Mouse (Mus musculus): ENCODE data around the gene Mylk3. TPM values are rescaled to one million over a fixed set of nuclear protein-coding genes. Genes with fewer than 3 reads are reported as not detected.
A peak's percentile ranks its signal among the peaks of the same experiment; 100 is the strongest.

Gene Mylk3
- polyA plus RNA-seq, 3 experiments from 2014 or later = not detected

DNA sequence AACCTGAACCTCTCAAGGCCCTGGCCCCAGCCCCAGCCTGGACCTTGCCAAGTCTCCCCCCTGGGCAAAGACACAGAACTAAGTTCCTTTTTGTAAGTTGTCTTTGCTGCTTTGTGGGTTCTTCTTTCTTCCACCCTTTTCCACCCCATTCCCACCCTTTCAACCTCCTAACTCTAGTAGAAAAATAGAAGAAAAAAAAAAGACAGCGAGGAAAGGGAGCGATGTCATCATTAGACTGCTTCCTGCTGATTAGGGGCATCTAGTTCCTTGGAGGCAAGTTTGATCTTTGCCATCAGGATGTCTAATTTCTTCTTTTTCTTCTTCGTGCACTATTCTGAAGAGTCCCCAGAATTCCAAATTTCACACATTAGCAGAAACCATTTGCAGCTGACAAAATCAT is 73.1 kb downstream of the Mylk3 start:
- ATAC-seq = no peak

DNA sequence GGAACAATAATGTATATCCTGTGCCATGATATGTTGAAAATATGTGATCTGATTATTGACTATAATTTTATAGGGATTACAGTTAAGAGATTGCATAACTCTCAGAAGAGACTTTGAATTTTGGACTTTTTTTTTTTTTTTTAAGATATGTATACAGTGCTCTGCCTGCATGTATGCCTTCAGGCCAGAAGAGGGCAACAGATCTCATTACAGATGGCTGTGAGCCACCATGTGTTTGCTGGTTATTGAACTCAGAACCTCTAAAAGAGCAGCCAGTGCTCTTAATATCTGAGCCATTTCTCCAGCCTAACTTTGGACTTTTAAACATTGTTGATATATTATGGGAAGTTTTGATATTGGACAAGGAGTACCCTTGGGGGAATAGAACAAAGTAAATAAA is 74.4 kb downstream of the Mylk3 start:
- no peak for ATAC-seq

DNA sequence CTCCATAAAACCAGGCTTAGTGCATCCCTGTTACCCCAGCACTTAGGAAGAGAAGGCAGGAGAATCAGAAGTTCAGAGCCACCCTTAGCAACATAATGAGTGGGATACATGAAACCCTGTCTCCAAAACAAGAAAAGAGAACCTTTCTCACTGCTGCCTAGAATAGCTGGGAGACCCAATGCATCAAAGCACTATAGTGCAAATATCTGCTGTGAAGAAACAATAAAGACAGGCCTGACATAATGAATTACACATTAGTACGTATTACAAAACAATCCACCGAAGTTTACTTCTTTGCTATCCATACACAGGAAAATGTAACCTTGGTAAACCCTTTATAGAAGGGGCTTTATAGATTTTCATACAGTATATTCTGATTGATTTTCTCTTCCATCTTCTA is 77.6 kb downstream of the Mylk3 start:
- ATAC-seq = no peak

DNA sequence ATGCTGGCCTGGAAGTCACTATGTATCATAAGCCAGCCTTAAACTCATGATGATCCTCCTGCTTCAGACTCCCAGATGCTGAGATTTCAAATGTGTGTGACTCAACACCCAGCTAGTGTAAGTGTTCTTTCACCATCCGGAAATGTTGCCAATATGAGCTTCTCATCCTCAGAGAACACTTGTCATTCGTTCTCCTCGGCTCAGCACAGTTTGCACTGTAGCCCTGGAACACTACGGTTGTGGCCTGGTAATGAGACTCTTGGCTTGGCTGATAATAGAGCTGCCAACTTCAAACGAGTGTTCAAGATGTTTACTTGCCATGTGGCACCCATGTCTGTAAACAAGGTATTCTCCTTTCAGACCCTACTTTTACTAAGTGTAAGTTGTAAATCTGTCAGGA is 82.6 kb downstream of the Mylk3 start:
- no peak for ATAC-seq

DNA sequence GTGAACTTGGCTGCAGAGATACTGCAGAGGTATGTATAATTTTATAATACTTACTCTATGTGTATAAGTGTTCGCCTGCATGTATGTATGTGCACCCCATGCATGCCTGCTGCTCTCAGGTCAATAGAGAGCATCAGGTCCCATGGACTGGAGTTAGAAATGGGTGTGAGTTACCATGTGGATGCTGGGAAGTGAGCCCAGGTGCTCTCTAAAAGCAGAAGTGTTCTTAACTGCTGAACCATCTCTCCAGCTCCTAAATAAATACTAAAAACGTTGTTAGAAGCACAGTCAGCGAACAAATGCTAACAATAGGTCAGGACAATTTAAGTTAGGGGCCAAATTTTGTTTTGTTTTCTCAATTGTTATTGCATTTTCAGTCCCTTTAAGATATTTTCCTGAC is 83.2 kb downstream of the Mylk3 start:
- ATAC-seq = no peak

DNA sequence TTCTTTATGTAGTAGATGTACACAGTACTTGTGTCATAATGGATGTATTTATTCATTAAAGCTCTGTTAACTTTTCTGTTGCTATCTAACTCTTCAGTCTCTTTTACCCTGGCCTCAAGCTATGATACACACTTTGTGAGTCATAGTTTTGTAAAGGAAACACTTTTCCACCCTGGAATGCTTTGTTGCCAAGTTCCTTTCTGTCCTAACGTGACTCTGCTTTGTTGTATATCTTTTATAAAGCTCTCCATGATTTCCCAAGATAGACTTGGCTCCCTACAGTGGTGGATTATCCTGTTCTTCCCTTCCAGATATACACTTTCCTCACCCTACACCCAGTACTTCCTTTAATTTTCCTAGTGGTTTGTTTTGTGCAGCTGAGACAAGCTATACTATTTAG is 84.2 kb downstream of the Mylk3 start:
- ATAC-seq = no peak

DNA sequence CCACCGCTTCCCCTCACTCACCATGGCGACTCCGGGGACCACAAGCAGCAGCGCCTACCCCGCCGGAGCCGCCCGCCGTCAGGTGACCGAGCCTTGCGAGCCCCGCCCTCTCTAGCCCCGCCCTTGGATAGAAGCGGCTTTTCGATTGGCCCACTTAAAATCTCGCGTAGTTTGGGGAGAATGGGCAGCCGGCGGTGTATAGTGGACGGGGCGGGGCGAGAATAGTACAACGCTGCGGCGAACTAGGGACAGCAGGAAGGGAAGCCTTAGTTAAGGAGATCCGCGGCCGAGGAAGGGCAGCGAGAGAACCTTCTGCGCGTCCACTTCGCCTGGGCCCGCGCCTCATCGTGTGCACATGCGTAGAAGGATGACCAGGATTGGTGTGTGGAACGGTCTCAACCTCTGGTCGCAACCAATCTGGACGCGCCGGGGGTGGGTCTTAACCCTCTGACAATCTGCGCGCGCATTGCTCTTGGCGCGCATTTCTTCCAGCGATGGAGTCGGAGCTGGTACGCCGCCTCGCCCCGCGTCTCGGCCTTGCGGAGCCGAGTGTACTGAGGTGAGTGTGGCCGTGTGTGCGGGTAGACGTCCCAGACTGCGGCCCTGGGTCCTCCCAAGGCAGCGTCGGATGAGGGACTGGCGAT is 86.6 kb downstream of the Mylk3 start, which contains the start of the genes Orc6 and Vps35:
TSS of gene Orc6 (plus strand) at position 199 of the 644 bp plus-strand sequence.
TSS of gene Vps35 (minus strand) at position 369 of the 644 bp plus-strand sequence.
- ATAC-seq = peak; percentile 94

DNA sequence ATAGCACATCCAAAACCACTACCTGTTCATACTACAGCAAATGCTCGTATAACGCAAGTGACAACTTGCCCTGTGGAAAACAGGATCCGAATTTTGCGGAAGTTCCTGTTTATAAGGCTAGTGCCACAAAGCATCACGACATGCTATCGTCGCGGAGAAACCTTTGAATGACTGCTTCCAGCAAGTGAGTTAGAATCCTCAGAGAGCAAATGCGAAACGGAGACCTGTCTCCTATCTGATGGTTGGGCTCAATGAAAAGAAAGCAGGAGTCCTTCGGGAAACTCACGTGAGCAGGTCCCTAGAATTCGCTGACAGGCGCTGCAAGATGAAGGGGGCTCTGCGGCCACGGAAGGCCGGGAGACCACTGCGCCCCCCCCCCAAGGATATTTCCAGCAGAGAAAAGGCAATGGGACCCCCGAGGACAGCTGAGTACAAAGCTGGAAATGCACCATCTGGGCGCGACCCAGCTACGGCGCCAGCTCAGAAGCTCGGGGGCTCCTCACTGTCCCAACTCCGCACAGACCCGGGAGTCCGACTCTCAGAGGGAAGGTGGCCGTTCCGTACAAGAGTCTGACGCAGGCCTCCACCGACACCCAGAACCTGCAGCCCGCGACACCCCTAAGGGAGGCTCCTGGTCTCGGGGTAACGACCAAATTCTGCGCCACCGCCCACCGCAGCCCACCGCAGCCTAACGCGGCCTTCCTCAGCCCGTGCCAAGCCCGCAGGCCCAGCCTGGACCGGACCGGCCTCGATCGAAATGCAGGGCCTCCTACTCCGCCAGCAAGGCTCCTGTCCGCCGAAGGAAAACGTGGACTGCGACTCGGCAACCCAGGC is 87.3 kb downstream of the Mylk3 start:
- peak; percentile 0 for ATAC-seq

DNA sequence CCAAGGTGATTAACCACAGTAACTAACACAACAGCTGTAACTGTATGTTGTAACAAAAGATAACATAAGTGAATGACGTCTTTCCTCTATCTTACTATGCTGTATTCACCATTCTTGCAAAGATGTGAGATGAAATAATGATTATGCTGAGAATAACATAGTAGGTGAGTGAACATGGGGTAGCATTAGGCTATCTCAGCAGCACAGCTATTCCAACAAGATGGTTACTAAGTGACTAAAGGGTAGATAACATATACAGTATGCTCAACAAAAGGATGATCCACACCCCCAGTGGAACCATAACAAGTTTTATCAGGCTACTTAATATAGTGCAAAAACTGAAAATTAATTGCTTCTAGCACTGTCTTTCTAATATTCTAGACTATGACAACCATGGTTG is 99.3 kb downstream of the Mylk3 start:
- ATAC-seq = no peak

Other genes with a start within 250 kb of the Mylk3 start
- under 1 TPM in 1 of 3 experiments, not detected in 2; 0.21 TPM for gene Cks1brt, start 234.4 kb downstream of the Mylk3 start, polyA plus RNA-seq (2017; shearing (Covaris generic))
- gene Olfr371, start 160.4 kb downstream of the Mylk3 start, polyA plus RNA-seq (2017; shearing (Covaris generic)) = not detected
- 100 to 1,000 TPM in 1 of 3 experiments, 10 to 100 TPM in 2; 36.0 to 103 (median 39.3) TPM for gene Orc6, start 86.7 kb downstream of the Mylk3 start, polyA plus RNA-seq (2017; shearing (Covaris generic))
- 100 to 1,000 TPM in 2 of 3 experiments, 10 to 100 TPM in 1; 96.6 to 143 (median 113) TPM for gene Vps35, start 86.5 kb downstream of the Mylk3 start, polyA plus RNA-seq (2017; shearing (Covaris generic))
- gene 4921524J17Rik, start 46.5 kb upstream of the Mylk3 start, polyA plus RNA-seq (2017; shearing (Covaris generic)) = 10 to 100 TPM; 76.4 to 84.3 (median 77.7) TPM
- gene Gpt2, start 106.2 kb upstream of the Mylk3 start, polyA plus RNA-seq (2017; shearing (Covaris generic)) = under 1 TPM; 0.21 to 0.43 (median 0.25) TPM
- gene Dnaja2, start 169.0 kb upstream of the Mylk3 start, polyA plus RNA-seq (2017; shearing (Covaris generic)) = 100 to 1,000 TPM; 155 to 203 (median 157) TPM